Mouse (Mus musculus) hindbrain, embryonic 13.5 days (tissue): Measurements from ENCODE around the gene Dnajc6. TPM values are rescaled to one million over a fixed set of nuclear protein-coding genes. Genes with fewer than 3 reads are reported as not detected.

Experiments
- ATAC-seq: fragments of 200-750 bp; cut with Nextera tagmentation; 2 replicates; pipeline ENCODE4 v1.8.0; 2017; ENCODE audit warnings: moderate TSS enrichment; ENCODE audit not compliant: low FRiP score
- H3K27ac ChIP-seq: fragments of 300-500 bp; sonication (generic); 2 replicates; pipeline ENCODE4 v1.5.1; 2015; ENCODE audit warnings: inconsistent platforms, mild to moderate bottlenecking, moderate library complexity
- H3K27me3 ChIP-seq: fragments of 300-500 bp; sonication (generic); 2 replicates; pipeline ENCODE4 v1.6.1; 2015; ENCODE audit warnings: mild to moderate bottlenecking, inconsistent platforms
- H3K36me3 ChIP-seq: fragments of 300-500 bp; sonication (generic); 2 replicates; pipeline ENCODE4 v1.6.1; 2015; ENCODE audit warnings: mild to moderate bottlenecking, inconsistent platforms
- H3K4me1 ChIP-seq: fragments of 300-500 bp; sonication (generic); replicated peaks from 2 replicates; pipeline ENCODE4 v1.6.1; 2015; ENCODE audit warnings: inconsistent platforms
- H3K4me2 ChIP-seq: fragments of 300-500 bp; sonication (generic); 2 replicates; pipeline ENCODE4 v1.6.1; 2015; ENCODE audit warnings: inconsistent platforms, mild to moderate bottlenecking, moderate library complexity
- H3K4me3 ChIP-seq: fragments of 300-500 bp; sonication (generic); 2 replicates; pipeline ENCODE4 v1.5.1; 2015; ENCODE audit warnings: mild to moderate bottlenecking, inconsistent platforms
- H3K9ac ChIP-seq: fragments of 300-500 bp; sonication (generic); 2 replicates; pipeline ENCODE4 v1.6.1; 2015; ENCODE audit warnings: mild to moderate bottlenecking, inconsistent platforms
- H3K9me3 ChIP-seq: fragments of 300-500 bp; sonication (generic); 2 replicates; pipeline ENCODE4 v1.6.1; 2016; ENCODE audit warnings: inconsistent platforms
- WGBS: fragments of 180-500 bp; shearing (Covaris S2); methylation state at CpG from one replicate; pipeline ENCODE4 v1.1.7; 2015; 5-methylcytosine and 5-hydroxymethylcytosine counted together
- polyA plus RNA-seq: library from polyadenylated mRNA; unstranded; fragments of >200 nt; fragmentation: Nextera tagmentation; extraction: Ambion mirVana; gene quantifications from 2 replicates; pipeline ENCODE4 v1.2.1, GENCODE M21; 2015

Dnajc6 gene
- polyA plus RNA-seq, 1 experiment from 2014 or later, result 31.2 TPM

DNA sequence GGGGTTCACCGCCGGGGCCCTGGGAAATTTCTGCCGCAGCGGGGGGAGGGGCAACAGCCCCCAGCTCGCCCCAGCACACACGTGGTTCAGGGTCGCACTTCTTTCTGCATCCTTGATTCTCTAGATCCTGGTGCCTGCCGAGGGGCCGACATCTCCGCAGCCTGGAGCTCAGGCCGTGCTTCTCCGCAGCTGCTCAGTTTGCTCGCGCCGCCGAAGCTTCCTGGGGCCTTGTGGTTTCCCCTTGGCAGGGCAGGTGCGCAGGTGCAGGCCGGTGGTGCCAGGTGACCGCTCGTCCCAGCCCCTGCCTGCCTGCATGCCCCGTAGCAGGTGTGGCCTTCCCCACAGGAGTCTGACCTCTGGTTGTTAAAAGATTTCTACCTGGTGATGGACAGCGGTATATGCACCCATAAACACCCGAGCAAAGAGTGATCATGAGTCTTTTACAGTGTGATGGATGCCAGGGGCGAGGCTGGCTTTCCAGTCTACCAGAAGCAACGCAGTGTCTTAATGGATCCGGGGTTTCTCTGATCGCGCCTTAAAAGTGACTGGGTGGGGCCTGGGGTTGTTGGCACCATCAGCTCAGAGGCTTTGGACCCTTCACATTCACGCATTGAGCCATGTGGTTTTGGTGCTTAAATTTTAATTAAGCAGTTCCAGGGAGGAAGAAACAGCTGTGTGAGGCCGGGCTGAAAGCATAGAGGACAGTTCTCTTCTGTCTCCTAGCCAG lies 12.6 kb downstream of the Dnajc6 start:
- ATAC-seq, result peak; percentile 66
- H3K27ac ChIP-seq, result peak overlapping the region; percentile 79
- peak overlapping the region; percentile 81 for H3K9ac ChIP-seq
- H3K27me3 ChIP-seq, result no peaks in the 10 kb centered on the region
- 2% methylated on average over 30 of the region's 30 CpGs for WGBS
- peak overlapping the region; percentile 55 for H3K4me3 ChIP-seq
- peaks cover 16% of the 10 kb centered on the region for H3K4me1 ChIP-seq
- H3K9me3 ChIP-seq, result no peaks in the 10 kb centered on the region
- no peaks in the 10 kb centered on the region for H3K36me3 ChIP-seq
- H3K4me2 ChIP-seq, result peak overlapping the region; percentile 94

- Histone ChIP-seq H3K36me3 (no peaks in the 10 kb centered on the region), H3K4me3 (no peak overlapping the region), H3K9ac (no peak overlapping the region; the same call in 1 of the 2 replicates), H3K9me3 (no peaks in the 10 kb centered on the region), H3K4me1 (peaks cover 16% of the 10 kb centered on the region), H3K27me3 (no peaks in the 10 kb centered on the region), H3K27ac (no peak overlapping the region), H3K4me2 (0 out of 2 replicates have a peak overlapping the region, but pooled peaks have one; percentile 94)
- 87% methylated on average over 8 of the region's 8 CpGs for WGBS
- no peak for ATAC-seq
These were observed 13.9 kb downstream of the Dnajc6 start for GRCm38 (mm10) chr4:101510111-101510903.

DNA sequence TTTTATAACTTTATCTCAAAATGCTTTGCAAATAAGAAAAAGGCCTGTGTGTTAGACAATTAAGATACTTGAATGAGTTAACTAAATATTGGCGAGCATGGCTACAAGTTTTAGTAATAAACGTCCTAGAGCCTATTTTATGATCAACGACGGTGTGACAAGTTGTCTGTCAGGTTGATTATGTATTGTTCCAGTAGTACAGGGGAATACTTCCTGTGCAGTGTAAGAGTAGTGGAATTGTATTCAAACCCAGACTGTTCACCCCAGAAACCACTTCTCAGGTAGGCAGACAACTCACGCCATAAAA lies 14.4 kb downstream of the Dnajc6 start:
- H3K27me3 ChIP-seq, result no peaks in the 10 kb centered on the region
- H3K4me3 ChIP-seq, result no peak overlapping the region
- 77% methylated on average over 5 of the region's 5 CpGs for WGBS
- H3K4me1 ChIP-seq, result peaks cover 16% of the 10 kb centered on the region
- H3K4me2 ChIP-seq, result no peak overlapping the region
- no peak overlapping the region for H3K9ac ChIP-seq
- no peaks in the 10 kb centered on the region for H3K36me3 ChIP-seq
- H3K9me3 ChIP-seq, result no peaks in the 10 kb centered on the region
- no peak for ATAC-seq
- H3K27ac ChIP-seq, result no peak overlapping the region

- H3K9ac ChIP-seq, result no peak overlapping the region
- H3K4me2 ChIP-seq, result no peak overlapping the region
- H3K36me3 ChIP-seq, result no peaks in the 10 kb centered on the region
- WGBS, result 91% methylated on average over 5 of the region's 5 CpGs
- H3K27me3 ChIP-seq, result no peaks in the 10 kb centered on the region
- H3K4me1 ChIP-seq, result peaks cover 16% of the 10 kb centered on the region
- H3K4me3 ChIP-seq, result no peak overlapping the region
- ATAC-seq, result no peak
- H3K27ac ChIP-seq, result no peak overlapping the region
- H3K9me3 ChIP-seq, result no peaks in the 10 kb centered on the region
These were observed 15.5 kb downstream of the Dnajc6 start for GRCm38 (mm10) chr4:101511768-101512521.

GRCm38 (mm10) chr4:101513251-101513650 lies 16.8 kb downstream of the Dnajc6 start:
- Histone ChIP-seq H3K9me3 (no peaks in the 10 kb centered on the region), H3K9ac (no peak overlapping the region), H3K4me3 (no peak overlapping the region), H3K4me2 (no peak overlapping the region), H3K36me3 (no peaks in the 10 kb centered on the region), H3K4me1 (peaks cover 16% of the 10 kb centered on the region), H3K27ac (no peak overlapping the region), H3K27me3 (no peaks in the 10 kb centered on the region)
- no peak for ATAC-seq
- WGBS, result 95% methylated on average over 3 of the region's 3 CpGs

GRCm38 (mm10) chr4:101515853-101516252 lies 19.4 kb downstream of the Dnajc6 start:
- H3K36me3 ChIP-seq, result no peaks in the 10 kb centered on the region
- H3K4me2 ChIP-seq, result no peak overlapping the region
- H3K27me3 ChIP-seq, result no peaks in the 10 kb centered on the region
- no peak overlapping the region for H3K9ac ChIP-seq
- H3K27ac ChIP-seq, result no peak overlapping the region
- H3K4me1 ChIP-seq, result no peaks in the 10 kb centered on the region
- no peak for ATAC-seq
- H3K4me3 ChIP-seq, result no peak overlapping the region
- 94% methylated on average over 14 of the region's 14 CpGs for WGBS
- no peaks in the 10 kb centered on the region for H3K9me3 ChIP-seq

GRCm38 (mm10) chr4:101516434-101517168 lies 20.2 kb downstream of the Dnajc6 start:
- H3K4me3 ChIP-seq, result no peak overlapping the region
- WGBS, result 85% methylated on average over 17 of the region's 17 CpGs
- H3K36me3 ChIP-seq, result no peaks in the 10 kb centered on the region
- H3K9me3 ChIP-seq, result no peaks in the 10 kb centered on the region
- H3K27me3 ChIP-seq, result no peaks in the 10 kb centered on the region
- H3K4me1 ChIP-seq, result no peaks in the 10 kb centered on the region
- H3K9ac ChIP-seq, result no peak overlapping the region
- no peak overlapping the region for H3K4me2 ChIP-seq
- ATAC-seq, result no peak
- H3K27ac ChIP-seq, result no peak overlapping the region

DNA sequence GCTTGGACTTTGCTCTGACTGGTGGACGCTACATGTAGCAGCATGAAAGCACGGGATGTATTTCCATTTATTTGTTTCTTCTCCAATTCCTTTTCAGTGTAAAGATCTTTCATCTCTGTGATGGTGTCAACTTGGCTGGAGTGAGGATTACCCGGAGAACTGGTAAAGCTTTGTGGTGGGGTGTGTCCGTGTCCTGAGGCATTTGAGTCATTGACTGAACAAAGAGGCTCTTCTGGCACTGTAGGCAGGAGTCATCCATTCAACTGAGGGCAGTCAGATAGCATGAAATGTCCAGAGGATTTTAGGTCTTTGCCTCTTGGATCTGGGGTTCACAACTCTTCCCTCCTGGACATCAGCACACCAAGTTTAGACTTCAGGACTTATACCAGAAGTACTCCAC lies 35.5 kb downstream of the Dnajc6 start:
- Histone ChIP-seq H3K4me1 (no peaks in the 10 kb centered on the region), H3K27ac (no peak overlapping the region), H3K9me3 (peaks cover 7% of the 10 kb centered on the region; the same call in 1 of the 2 replicates), H3K36me3 (0 out of 2 replicates have a peak, but pooled peaks cover 5% of the 10 kb centered on the region), H3K4me3 (no peak overlapping the region), H3K4me2 (no peak overlapping the region), H3K27me3 (no peaks in the 10 kb centered on the region), H3K9ac (no peak overlapping the region)
- no peak for ATAC-seq
- 86% methylated on average over 4 of the region's 4 CpGs for WGBS

DNA sequence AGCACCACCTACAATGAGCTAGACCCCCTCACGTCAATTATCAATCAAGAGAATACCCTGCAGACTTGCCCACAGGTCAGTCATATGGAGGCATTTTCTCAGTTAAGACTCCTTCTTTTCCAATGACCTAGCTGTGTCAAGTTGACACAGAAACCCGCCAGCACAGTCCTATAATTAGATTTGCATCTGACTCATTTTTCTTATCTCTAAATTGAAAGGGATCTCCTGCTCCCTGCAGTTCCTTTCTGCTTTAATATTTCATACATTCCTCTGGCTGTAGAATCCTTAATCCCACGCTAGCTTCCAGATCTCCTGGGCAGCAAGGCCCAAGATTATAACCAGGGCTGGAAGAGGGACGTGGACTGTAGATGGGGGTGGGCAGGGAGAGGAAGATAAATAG lies 44.1 kb downstream of the Dnajc6 start:
- WGBS, result 70% methylated on average over 4 of the region's 4 CpGs
- no peak overlapping the region for H3K4me2 ChIP-seq
- H3K27me3 ChIP-seq, result no peaks in the 10 kb centered on the region
- no peaks in the 10 kb centered on the region for H3K9me3 ChIP-seq
- ATAC-seq, result no peak
- no peak overlapping the region for H3K4me3 ChIP-seq
- H3K9ac ChIP-seq, result no peak overlapping the region
- H3K36me3 ChIP-seq, result no peaks in the 10 kb centered on the region
- no peaks in the 10 kb centered on the region for H3K4me1 ChIP-seq
- no peak overlapping the region for H3K27ac ChIP-seq

GRCm38 (mm10) chr4:101549958-101550591 lies 53.6 kb downstream of the Dnajc6 start:
- H3K36me3 ChIP-seq, result no peaks in the 10 kb centered on the region
- peak overlapping the region; percentile 63 for H3K4me3 ChIP-seq
- H3K4me1 ChIP-seq, result peaks cover 35% of the 10 kb centered on the region
- peak overlapping the region; percentile 66 for H3K4me2 ChIP-seq
- WGBS, result under 1% methylated on average over 33 of the region's 33 CpGs
- peak overlapping the region; percentile 87 for H3K9ac ChIP-seq
- H3K27ac ChIP-seq, result peak overlapping the region; percentile 98
- peak; percentile 86 for ATAC-seq
- no peaks in the 10 kb centered on the region for H3K9me3 ChIP-seq
- H3K27me3 ChIP-seq, result 0 out of 2 replicates have a peak, but pooled peaks cover 3% of the 10 kb centered on the region

- Histone ChIP-seq H3K9me3 (no peaks in the 10 kb centered on the region), H3K36me3 (no peaks in the 10 kb centered on the region), H3K9ac (peak overlapping the region; percentile 87), H3K27me3 (0 out of 2 replicates have a peak, but pooled peaks cover 3% of the 10 kb centered on the region), H3K27ac (peak overlapping the region; percentile 98), H3K4me3 (peak overlapping the region; percentile 63), H3K4me1 (peaks cover 35% of the 10 kb centered on the region), H3K4me2 (peak overlapping the region; percentile 66)
- WGBS, result under 1% methylated on average over 33 of the region's 33 CpGs
- ATAC-seq, result peak; percentile 87
These were observed 54.3 kb downstream of the Dnajc6 start for GRCm38 (mm10) chr4:101550671-101551161.
